Mouse (Mus musculus): ENCODE measurements around the gene Six4. TPM values are rescaled to one million over a fixed set of nuclear protein-coding genes. Genes with fewer than 3 reads are reported as not detected.

Gene Six4
- polyA plus RNA-seq, 1 experiment, result 4.9 TPM

GRCm38 (mm10) chr12:73112326-73113087, 749 bp downstream of the Six4 start:
- Histone ChIP-seq H3ac (ENCODE audit: control insufficient read depth, insufficient read length) (peak overlapping the region; percentile 93), H3K36me3 (ENCODE audit: control insufficient read depth, insufficient read depth) (peaks cover 14% of the 10 kb centered on the region), H3K79me2 (ENCODE audit: control insufficient read depth, insufficient read depth) (peaks cover 54% of the 10 kb centered on the region), H3K4me2 (ENCODE audit: low read depth) (peak overlapping the region; percentile 33), H3K27me3 (ENCODE audit: control insufficient read depth, insufficient read depth, insufficient read length) (no peaks in the 10 kb centered on the region), H3K4me3 (peak overlapping the region; percentile 99)
- TF ChIP-seq MYOD1 (IDR thresholded peaks at IDR 0.05; ENCODE audit: control insufficient read depth in 1 of 3, insufficient read length in 2 of 3, low read depth in 2 of 3) (peak in 2 of 3 experiments; percentile 8 to 17), POLR2A (IDR thresholded peaks at IDR 0.05; ENCODE audit: insufficient read length, low read depth) (peak; percentile 31), CEBPB (IDR thresholded peaks at IDR 0.05; ENCODE audit: insufficient read depth, poor library complexity, severe bottlenecking) (no peak), MYOG (IDR thresholded peaks at IDR 0.05; ENCODE audit: control insufficient read depth in 1 of 3, insufficient read depth in 1 of 3, insufficient read length in 2 of 3, low read depth in 2 of 3) (peak in 2 of 3 experiments; percentile 21 to 32)

DNA sequence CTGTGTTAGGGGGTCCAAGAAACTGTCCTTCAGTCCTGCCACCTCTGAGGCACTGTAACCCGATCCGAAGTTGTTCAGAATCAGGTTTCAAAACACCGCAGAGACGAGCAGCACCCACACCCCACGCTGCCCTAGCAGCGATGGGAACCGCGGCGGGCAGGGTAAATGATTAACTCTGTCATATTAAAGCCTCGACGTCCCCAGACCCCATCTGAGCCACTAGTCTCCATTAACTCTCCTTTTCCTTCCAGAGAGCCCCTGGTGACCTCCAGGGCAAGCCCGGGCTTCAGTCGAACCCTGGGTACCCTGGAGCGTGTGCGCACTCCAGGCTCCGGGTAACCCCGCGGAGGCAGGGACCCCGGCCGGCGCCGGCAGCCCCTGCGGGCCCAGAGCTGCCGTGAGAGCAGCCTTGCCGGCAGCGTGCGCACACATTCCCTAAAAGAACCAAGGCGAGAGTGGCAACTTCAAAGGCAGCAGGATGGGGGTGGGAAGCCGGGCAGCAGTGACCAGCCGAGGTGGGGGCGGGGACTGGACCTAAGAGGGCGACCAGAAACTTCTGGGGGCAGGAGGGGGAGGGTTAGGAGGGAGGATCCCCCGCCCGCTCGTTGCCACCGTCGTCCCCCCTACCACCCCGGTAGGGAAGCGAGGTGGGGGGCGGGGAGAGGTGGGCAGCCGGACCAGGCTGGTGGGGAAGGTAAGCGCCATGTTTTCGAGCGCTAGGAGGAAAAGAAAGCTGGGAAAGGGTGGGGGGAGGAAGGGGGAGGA, 1.5 kb downstream of the Six4 start:
- peak overlapping the region; percentile 93 for H3ac ChIP-seq (ENCODE audit: control insufficient read depth, insufficient read length)
- H3K4me3 ChIP-seq, result peak overlapping the region; percentile 99
- H3K79me2 ChIP-seq (ENCODE audit: control insufficient read depth, insufficient read depth), result peaks cover 61% of the 10 kb centered on the region
- H3K27me3 ChIP-seq (ENCODE audit: control insufficient read depth, insufficient read depth, insufficient read length), result no peaks in the 10 kb centered on the region
- no peak for TF ChIP-seq CEBPB (IDR thresholded peaks at IDR 0.05; ENCODE audit: insufficient read depth, poor library complexity, severe bottlenecking)
- peak; percentile 42 for TF ChIP-seq POLR2A (IDR thresholded peaks at IDR 0.05; ENCODE audit: insufficient read length, low read depth)
- TF ChIP-seq USF1 (IDR thresholded peaks at IDR 0.05; ENCODE audit: low read depth), result no peak
- no peak for TF ChIP-seq MYOG (IDR thresholded peaks at IDR 0.05; ENCODE audit: control insufficient read depth in 1 of 3, insufficient read depth in 1 of 3, insufficient read length in 2 of 3, low read depth in 2 of 3)
- no peak for TF ChIP-seq TCF3 (IDR thresholded peaks at IDR 0.05; ENCODE audit: insufficient read length, low read depth)
- no peak for TF ChIP-seq MYOD1 (IDR thresholded peaks at IDR 0.05; ENCODE audit: control insufficient read depth in 1 of 3, insufficient read length in 2 of 3, low read depth in 2 of 3)
- no peak for TF ChIP-seq TCF12 (IDR thresholded peaks at IDR 0.05; ENCODE audit: insufficient read depth, poor library complexity, severe bottlenecking)
- peak overlapping the region; percentile 80 for H3K4me2 ChIP-seq (ENCODE audit: low read depth)
- H3K36me3 ChIP-seq (ENCODE audit: control insufficient read depth, insufficient read depth), result peaks cover 14% of the 10 kb centered on the region

DNA sequence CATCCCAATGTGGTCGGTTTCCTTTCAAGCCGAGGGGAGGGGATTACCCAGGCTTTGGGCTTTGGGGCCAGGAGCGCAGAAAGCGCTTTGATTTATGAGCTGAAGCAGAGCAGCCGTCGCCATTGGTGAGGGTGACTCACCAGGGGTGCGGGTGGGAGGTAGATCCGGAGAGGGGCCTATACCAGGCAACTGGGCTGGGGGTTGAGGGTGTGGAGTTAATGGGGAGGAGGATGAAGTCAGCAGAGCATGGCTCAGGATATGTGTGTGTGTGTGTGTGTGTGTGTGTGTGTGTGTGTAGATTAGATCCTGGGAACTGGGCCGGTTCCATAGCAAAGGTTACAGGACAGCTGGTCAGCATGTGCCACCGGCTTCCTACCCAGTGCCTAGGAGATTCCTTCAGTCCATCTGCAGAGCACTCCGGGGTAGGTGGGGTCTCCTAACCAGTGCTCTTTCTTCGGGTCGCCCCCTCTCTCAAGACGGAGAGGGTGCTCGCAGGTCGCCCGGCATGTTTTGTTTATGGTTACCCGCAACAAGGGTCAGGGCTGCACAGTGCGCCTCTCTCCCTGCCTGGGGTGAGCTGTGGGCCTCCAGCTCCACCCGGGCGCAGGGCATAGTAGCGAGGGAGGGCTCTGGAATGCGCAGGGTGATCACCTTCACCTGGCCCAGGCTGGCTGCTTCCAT, 2.7 kb downstream of the Six4 start:
- Histone ChIP-seq H3K79me2 (ENCODE audit: control insufficient read depth, insufficient read depth) (peaks cover 73% of the 10 kb centered on the region), H3K36me3 (ENCODE audit: control insufficient read depth, insufficient read depth) (peaks cover 14% of the 10 kb centered on the region), H3K4me3 (peak overlapping the region; percentile 99), H3K27me3 (ENCODE audit: control insufficient read depth, insufficient read depth, insufficient read length) (no peaks in the 10 kb centered on the region), H3ac (ENCODE audit: control insufficient read depth, insufficient read length) (peak overlapping the region; percentile 93), H3K4me2 (ENCODE audit: low read depth) (peak overlapping the region; percentile 80)
- TF ChIP-seq POLR2A (IDR thresholded peaks at IDR 0.05; ENCODE audit: insufficient read length, low read depth), result peak; percentile 52
- peak in 2 of 3 experiments; percentile 43 to 71 for TF ChIP-seq MYOD1 (IDR thresholded peaks at IDR 0.05; ENCODE audit: control insufficient read depth in 1 of 3, insufficient read length in 2 of 3, low read depth in 2 of 3)
- TF ChIP-seq MYOG (IDR thresholded peaks at IDR 0.05; ENCODE audit: control insufficient read depth in 1 of 3, insufficient read depth in 1 of 3, insufficient read length in 2 of 3, low read depth in 2 of 3), result peak in 2 of 3 experiments; percentile 20 to 60
- no peak for TF ChIP-seq SRF (IDR thresholded peaks at IDR 0.05; ENCODE audit: control insufficient read depth, insufficient read length, low read depth)
- TF ChIP-seq E2F4 (IDR thresholded peaks at IDR 0.05; ENCODE audit: insufficient read depth), result no peak
- peak; percentile 34 for TF ChIP-seq POLR2AphosphoS2 (IDR thresholded peaks at IDR 0.05; ENCODE audit: insufficient read length, low read depth)

DNA sequence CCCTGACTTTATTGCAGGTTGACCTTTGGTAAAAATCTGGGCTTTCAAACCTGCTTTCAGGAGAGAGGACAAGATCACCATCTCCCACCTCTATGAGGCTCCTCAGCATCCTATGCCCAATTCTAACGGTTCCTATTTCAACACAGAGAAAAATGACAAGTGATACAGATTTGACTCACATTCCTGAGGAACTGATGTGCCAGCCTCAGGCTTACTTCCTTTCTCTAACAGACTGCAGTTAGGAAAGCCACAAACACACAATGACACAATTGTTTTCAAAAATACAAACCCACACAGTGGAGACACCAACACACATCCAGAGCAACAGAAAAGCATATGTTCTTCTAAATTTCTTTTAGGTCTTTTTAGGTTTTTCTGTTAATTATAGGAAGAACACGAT, 5.4 kb downstream of the Six4 start:
- H3K79me2 ChIP-seq (ENCODE audit: control insufficient read depth, insufficient read depth), result peaks cover 99% of the 10 kb centered on the region
- H3K36me3 ChIP-seq (ENCODE audit: control insufficient read depth, insufficient read depth), result peaks cover 38% of the 10 kb centered on the region
- no peak overlapping the region for H3ac ChIP-seq (ENCODE audit: control insufficient read depth, insufficient read length)
- H3K4me3 ChIP-seq, result no peak overlapping the region
- no peaks in the 10 kb centered on the region for H3K27me3 ChIP-seq (ENCODE audit: control insufficient read depth, insufficient read depth, insufficient read length)
- TF ChIP-seq TCF12 (IDR thresholded peaks at IDR 0.05; ENCODE audit: insufficient read depth, poor library complexity, severe bottlenecking) (no peak), SRF (IDR thresholded peaks at IDR 0.05; ENCODE audit: control insufficient read depth, insufficient read length, low read depth) (no peak), MYOG (IDR thresholded peaks at IDR 0.05; ENCODE audit: control insufficient read depth in 1 of 3, insufficient read depth in 1 of 3, insufficient read length in 2 of 3, low read depth in 2 of 3) (no peak)
- peak overlapping the region; percentile 80 for H3K4me2 ChIP-seq (ENCODE audit: low read depth)

GRCm38 (mm10) chr12:73103713-73104112, 9.5 kb downstream of the Six4 start:
- Histone ChIP-seq H3K79me2 (ENCODE audit: control insufficient read depth, insufficient read depth) (peaks cover 84% of the 10 kb centered on the region), H3K4me2 (ENCODE audit: low read depth) (no peak overlapping the region), H3K27me3 (ENCODE audit: control insufficient read depth, insufficient read depth, insufficient read length) (no peaks in the 10 kb centered on the region), H3ac (ENCODE audit: control insufficient read depth, insufficient read length) (no peak overlapping the region), H3K4me3 (no peak overlapping the region), H3K36me3 (ENCODE audit: control insufficient read depth, insufficient read depth) (peaks cover 65% of the 10 kb centered on the region)
- TF ChIP-seq MYOG (IDR thresholded peaks at IDR 0.05; ENCODE audit: control insufficient read depth in 1 of 3, insufficient read depth in 1 of 3, insufficient read length in 2 of 3, low read depth in 2 of 3), result peak in 2 of 3 experiments; percentile 39 to 61
- peak in 2 of 3 experiments; percentile 62 to 79 for TF ChIP-seq MYOD1 (IDR thresholded peaks at IDR 0.05; ENCODE audit: control insufficient read depth in 1 of 3, insufficient read length in 2 of 3, low read depth in 2 of 3)
- TF ChIP-seq CEBPB (IDR thresholded peaks at IDR 0.05; ENCODE audit: insufficient read depth, poor library complexity, severe bottlenecking), result no peak
- no peak for TF ChIP-seq TCF3 (IDR thresholded peaks at IDR 0.05; ENCODE audit: insufficient read length, low read depth)
- no peak for TF ChIP-seq POLR2A (IDR thresholded peaks at IDR 0.05; ENCODE audit: insufficient read length, low read depth)
